ENCODE assay signal across 31 mouse cellular contexts in the genomic region with DNA sequence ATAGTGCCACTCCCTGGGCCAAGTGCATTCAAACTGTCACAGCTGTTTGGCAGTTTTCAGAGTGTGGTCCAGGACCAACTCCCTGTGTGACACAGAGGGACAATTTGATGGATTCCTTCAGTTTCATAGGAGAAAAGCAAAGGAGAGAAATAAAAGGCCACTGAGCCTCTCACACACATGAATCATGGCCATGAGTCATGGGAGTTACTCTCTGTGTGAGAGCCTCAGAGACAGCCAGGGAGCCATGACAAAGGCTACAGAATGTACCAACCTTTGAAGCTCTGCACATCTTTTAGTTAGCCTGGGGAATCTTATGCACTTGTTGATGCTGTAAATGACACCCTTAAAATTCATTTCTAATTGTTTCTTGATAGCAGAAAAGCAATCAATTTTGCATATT. TPM values are rescaled to one million over a fixed set of nuclear protein-coding genes. Genes with fewer than 3 reads are reported as not detected.
A peak's percentile ranks its signal among the peaks of the same experiment; 100 is the strongest.
DNase-seq lines count a peak whose midpoint lies in the region; ATAC-seq and TF ChIP-seq lines count a peak whose summit lies in the region.
"Had no signal": no experiment of that assay in that cellular context is flagged by ENCODE, and none has a peak within 500 bp of the region (broad histone marks: within the 10 kb centered on the region; RNA-seq: fewer than 3 reads in every experiment).

No protein-coding gene starts in this region.

- H3K27me3 ChIP-seq in C2C12 (ENCODE audit: control insufficient read depth, insufficient read depth, insufficient read length), result no peaks in the 10 kb centered on the region
- H3K27me3 ChIP-seq: embryonic facial prominence, embryonic 12.5 days; embryonic facial prominence, embryonic 15.5 days; heart, embryonic 13.5 days; Patski had no signal

- no peaks in the 10 kb centered on the region for H3K36me3 ChIP-seq in C2C12 (ENCODE audit: control insufficient read depth, insufficient read depth)
- H3K36me3 ChIP-seq: embryonic facial prominence, embryonic 12.5 days; embryonic facial prominence, embryonic 15.5 days; heart, embryonic 10.5 days; heart, embryonic 13.5 days had no signal

- H3K4me3 ChIP-seq in C2C12 (ENCODE audit: insufficient read depth, poor library complexity, severe bottlenecking), result no peak overlapping the region
- H3K4me3 ChIP-seq: embryonic facial prominence, embryonic 12.5 days; embryonic facial prominence, embryonic 15.5 days; erythroblast, embryonic 14.5 days; gastrocnemius, adult 2 months; heart, embryonic 10.5 days; heart, embryonic 13.5 days had no signal

- H3ac ChIP-seq in C2C12 (ENCODE audit: control insufficient read depth, insufficient read length, low read depth), result no peak overlapping the region

- intact Hi-C loops in left cerebral cortex, postnatal 4 days (cut with DNase I), result no loop called here

- no peak for ATAC-seq in granulocyte monocyte progenitor cell, adult 5-6 weeks (replicated peaks; ENCODE audit: poor library complexity, severe bottlenecking)
- ATAC-seq: CD4-positive, CD25-positive, alpha-beta regulatory T cell, adult 4 months; forebrain, embryonic 14.5 days; forebrain, postnatal 0 days; hindbrain, postnatal 0 days; inflammation-experienced regulatory T-cells, adult 6 months; intestine, embryonic 16.5 days; Patski had no signal

- no peak for TF ChIP-seq CTCF in C2C12 (IDR thresholded peaks at IDR 0.05; ENCODE audit: control insufficient read depth, insufficient read depth, insufficient read length)

- DNase-seq in adrenal gland, adult 8-10 months, result peak; percentile 24
- DNase-seq in adrenal gland, postnatal 10 days, result no peak
- peak; percentile 71 for DNase-seq in brain, adult 2 months (ENCODE audit: low read depth, low spot score)
- DNase-seq in left cerebral cortex, postnatal 4 days, result no peak
- no peak for DNase-seq in heart, adult 8-10 months (ENCODE audit: low spot score)
- DNase-seq: B cell, adult 2 months; cerebellum, adult 11 months; cerebellum, adult 2 months; cerebellum, adult 9-11 months; cerebellum, postnatal 25 days; forebrain, postnatal 0 days; gastrocnemius, adult 2 months; gastrocnemius, postnatal 14 days; heart, adult 18-20 months; heart, postnatal 14 days; heart, postnatal 4 days; kidney, adult 18-20 months; kidney, adult 9 months had no signal

- H3K79me2 ChIP-seq in C2C12 (ENCODE audit: control insufficient read depth, insufficient read depth), result no peaks in the 10 kb centered on the region

- H3K79me3 ChIP-seq in C2C12 (ENCODE audit: low read depth), result no peaks in the 10 kb centered on the region

TF ChIP-seq in C2C12, 6 proteins besides CTCF, POLR2A, EP300 and RAD21:
- TF ChIP-seq CEBPB (IDR thresholded peaks at IDR 0.05; ENCODE audit: low read depth) (no peak), MAX (IDR thresholded peaks at IDR 0.05) (no peak), FOSL1 (IDR thresholded peaks at IDR 0.05; ENCODE audit: insufficient read depth, low read length, poor library complexity, severe bottlenecking) (peak; percentile 5), MYOD1 (IDR thresholded peaks at IDR 0.05; ENCODE audit: control insufficient read depth, insufficient read length, low read depth) (peak; percentile 14)

RNA-seq across cellular contexts. Expression of gene Adarb1, which starts 12.7 kb away (rescaled TPM):
- total RNA-seq in adrenal gland, adult 8-10 months (2022), result 10 to 100 TPM; 17.2 to 74.1 (median 37.1) TPM
- 10 to 100 TPM; 16.7 to 18.2 TPM for total RNA-seq in adrenal gland, postnatal 10 days (2021)
- 3.3 TPM for polyA plus RNA-seq in C2C12 (2012; fragmentation: generic; extraction: Trizol)
- total RNA-seq in left cerebral cortex, postnatal 4 days (2021), result 10 to 100 TPM; 64.3 to 70.4 TPM
- total RNA-seq in granulocyte monocyte progenitor cell, adult 5-6 weeks (2014; fragmentation: Nextera tagmentation), result 1.7 TPM in 1 of 2 replicates, not detected in the other
- 0.72 and 2.4 TPM in 2 replicates for total RNA-seq in granulocyte monocyte progenitor cell, adult 5-6 weeks (2017)
- total RNA-seq in heart, adult 8-10 months (2022), result 10 to 100 TPM; 12.4 to 17.7 (median 16.4) TPM
- polyA plus RNA-seq: erythroblast, embryonic 14.5 days had no signal

Comparison
In these comparisons a context has a peak if more than half of its experiments do, and no peak if none do; other contexts are left out.
1. DNase-seq: peak in adrenal gland, adult 8-10 months (single experiment) and brain, adult 2 months (single experiment); none in adrenal gland, postnatal 10 days (single experiment), left cerebral cortex, postnatal 4 days (single experiment) and heart, adult 8-10 months (single experiment).